Mouse (Mus musculus) embryonic fibroblast, embryonic 13.5 days (primary cell): Measurements from ENCODE around the gene Agmat.

Experiments used
- CTCF ChIP-seq: IDR thresholded peaks from 2 replicates; pipeline ENCODE4 v1.5.1; 2011; ENCODE audit warnings: mild to moderate bottlenecking, control low read depth, low read length, moderate library complexity, borderline replicate concordance; ENCODE audit not compliant: insufficient read depth
- POLR2A ChIP-seq: IDR thresholded peaks from 2 replicates; pipeline ENCODE4 v1.6.1; 2011; ENCODE audit warnings: low read depth, mild to moderate bottlenecking, control low read depth, low read length, moderate library complexity

- TF ChIP-seq CTCF = no peak
- TF ChIP-seq POLR2A = no peak
Measured at GRCm38 (mm10) chr4:141721961-141722360, 24.5 kb upstream of the Agmat start.
